Mouse (Mus musculus) kidney, embryonic 14.5 days (tissue): ENCODE data around the gene Sec16a. TPM values are rescaled to one million over a fixed set of nuclear protein-coding genes. Genes with fewer than 3 reads are reported as not detected.

Experiments
- ATAC-seq: fragments of 200-750 bp; cut with Nextera tagmentation; 2 replicates; pipeline ENCODE4 v1.8.0; 2017; ENCODE audit warnings: moderate number of reproducible peaks, mild to moderate bottlenecking, moderate TSS enrichment, moderate library complexity; ENCODE audit not compliant: low FRiP score, low TSS enrichment
- H3K27ac ChIP-seq: fragments of 300-500 bp; sonication (generic); 2 replicates; pipeline ENCODE4 v1.5.1; 2014; ENCODE audit warnings: low read depth, mild to moderate bottlenecking, low read length, moderate library complexity, mixed read lengths
- H3K27me3 ChIP-seq: fragments of 300-500 bp; sonication (generic); 2 replicates; pipeline ENCODE4 v1.6.1; 2014; ENCODE audit warnings: mild to moderate bottlenecking, low read length; ENCODE audit not compliant: control insufficient read depth, insufficient read depth
- H3K36me3 ChIP-seq: fragments of 300-500 bp; sonication (generic); 2 replicates; pipeline ENCODE4 v1.6.1; 2014; ENCODE audit warnings: low read length, mixed read lengths; ENCODE audit not compliant: control insufficient read depth, insufficient read depth
- H3K4me1 ChIP-seq: fragments of 300-500 bp; sonication (generic); 2 replicates; pipeline ENCODE4 v1.6.1; 2014; ENCODE audit warnings: low read length, mixed read lengths; ENCODE audit not compliant: control insufficient read depth, insufficient read depth
- H3K4me2 ChIP-seq: fragments of 300-500 bp; sonication (generic); replicated peaks from 2 replicates; pipeline ENCODE4 v1.6.1; 2014; ENCODE audit warnings: low read depth, mild to moderate bottlenecking, low read length
- H3K4me3 ChIP-seq: fragments of 300-500 bp; sonication (generic); 2 replicates; pipeline ENCODE4 v1.5.1; 2014; ENCODE audit warnings: mild to moderate bottlenecking, low read length
- H3K9ac ChIP-seq: fragments of 300-500 bp; sonication (generic); 2 replicates; pipeline ENCODE4 v1.6.1; 2014; ENCODE audit warnings: low read depth, mild to moderate bottlenecking, low read length, moderate library complexity
- H3K9me3 ChIP-seq: fragments of 300-500 bp; sonication (generic); 2 replicates; pipeline ENCODE4 v1.6.1; 2016; ENCODE audit warnings: low read length; ENCODE audit not compliant: control insufficient read depth
- WGBS: fragments of 180-500 bp; shearing (Covaris S2); extraction: QIAGEN DNeasy Blood & Tissue Kit; methylation state at CpG from one replicate; pipeline ENCODE4 v1.1.7; 2014; 5-methylcytosine and 5-hydroxymethylcytosine counted together
- polyA plus RNA-seq: library from polyadenylated mRNA; unstranded; fragments of >200 nt; fragmentation: Nextera tagmentation; extraction: Ambion mirVana; gene quantifications from 2 replicates; pipeline ENCODE4 v1.2.1, GENCODE M21; 2014

Sec16a gene
- polyA plus RNA-seq, 1 experiment from 2014 or later = 43.9 TPM

DNA sequence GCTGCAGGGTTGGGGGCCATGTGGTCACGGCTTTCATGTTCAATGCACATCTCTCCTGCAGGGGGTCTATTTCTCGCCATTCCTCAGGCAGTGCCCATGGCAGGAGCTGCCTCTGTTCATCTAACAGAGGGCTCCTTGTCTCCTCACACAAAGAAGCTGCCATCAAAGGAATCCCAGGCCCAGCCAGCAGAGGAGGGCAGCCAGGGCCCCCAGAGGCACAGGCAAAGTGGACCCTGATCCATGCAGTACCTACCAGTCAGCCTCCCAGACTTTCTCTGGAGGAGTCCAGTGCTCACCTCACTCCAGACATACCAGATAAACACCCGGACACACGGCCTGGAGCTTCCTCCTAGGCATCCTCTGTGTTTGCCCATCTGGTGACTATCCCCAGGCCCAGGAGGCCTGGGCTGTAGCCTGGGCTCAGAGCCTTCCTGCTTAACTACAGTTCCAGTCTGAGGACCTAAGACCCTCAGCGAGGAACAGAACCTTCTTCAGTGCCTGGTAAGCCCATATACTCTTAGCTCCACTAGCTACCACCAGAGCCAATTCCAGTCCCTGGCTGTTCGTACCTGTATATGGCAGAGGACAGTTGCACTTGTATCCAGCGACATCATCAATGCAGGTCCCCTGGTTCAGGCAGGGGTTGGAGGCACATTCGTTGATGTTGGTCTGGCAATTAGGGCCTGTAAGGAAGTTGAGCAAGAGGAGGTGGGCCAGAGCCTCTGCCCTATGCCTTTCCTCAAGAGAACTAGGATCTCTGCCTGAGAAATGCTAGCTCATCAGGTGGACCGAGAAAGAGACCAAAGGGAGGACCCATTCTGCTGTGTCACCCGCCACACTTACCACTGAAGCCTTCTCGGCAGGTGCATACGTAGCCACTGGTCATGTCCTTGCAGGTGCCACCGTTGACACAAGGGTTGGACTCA is 30.8 kb upstream of the Sec16a start:
- Histone ChIP-seq H3K36me3 (peaks cover 100% of the 10 kb centered on the region), H3K4me2 (no peak overlapping the region), H3K9me3 (no peaks in the 10 kb centered on the region), H3K27me3 (no peaks in the 10 kb centered on the region), H3K4me1 (no peaks in the 10 kb centered on the region), H3K27ac (peak overlapping the region; percentile 69), H3K4me3 (no peak overlapping the region), H3K9ac (no peak overlapping the region)
- 87% methylated on average over 13 of the region's 13 CpGs for WGBS
- ATAC-seq = no peak

DNA sequence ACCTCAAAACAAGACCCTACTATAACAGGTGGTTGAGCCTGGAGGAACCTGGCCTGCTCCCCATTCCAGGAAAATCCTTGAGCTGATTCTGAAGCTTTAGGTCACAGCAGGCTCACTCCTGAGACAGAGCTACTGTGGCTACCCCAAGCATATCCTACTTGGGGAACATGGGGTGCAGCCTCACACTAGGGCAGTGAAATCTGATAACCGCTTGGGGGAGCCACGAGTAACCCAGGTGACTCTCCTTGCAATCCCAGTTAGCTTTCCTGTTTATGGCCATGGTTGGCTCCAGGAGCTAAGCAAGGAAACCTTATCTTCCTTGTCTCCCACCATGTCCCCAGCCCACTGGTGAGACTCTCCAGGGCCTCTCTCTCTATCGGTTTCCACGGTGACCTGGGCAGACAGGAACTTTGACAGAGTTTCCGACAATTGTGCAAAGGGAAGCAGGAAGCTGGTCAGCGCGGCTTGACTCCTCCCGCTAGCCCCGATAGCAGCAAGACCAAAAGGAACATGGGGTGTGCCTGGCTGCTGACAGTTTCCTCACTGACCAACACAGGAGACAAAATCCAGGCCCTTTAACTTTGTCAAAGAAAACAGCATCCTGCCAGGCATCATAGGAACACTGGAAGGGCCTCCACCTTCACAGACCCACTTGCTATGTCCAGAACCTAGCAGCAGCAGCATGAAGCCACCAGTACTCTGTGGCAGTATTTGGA is 29.9 kb upstream of the Sec16a start:
- peak; percentile 33; the same call in 1 of the 2 replicates for ATAC-seq

DNA sequence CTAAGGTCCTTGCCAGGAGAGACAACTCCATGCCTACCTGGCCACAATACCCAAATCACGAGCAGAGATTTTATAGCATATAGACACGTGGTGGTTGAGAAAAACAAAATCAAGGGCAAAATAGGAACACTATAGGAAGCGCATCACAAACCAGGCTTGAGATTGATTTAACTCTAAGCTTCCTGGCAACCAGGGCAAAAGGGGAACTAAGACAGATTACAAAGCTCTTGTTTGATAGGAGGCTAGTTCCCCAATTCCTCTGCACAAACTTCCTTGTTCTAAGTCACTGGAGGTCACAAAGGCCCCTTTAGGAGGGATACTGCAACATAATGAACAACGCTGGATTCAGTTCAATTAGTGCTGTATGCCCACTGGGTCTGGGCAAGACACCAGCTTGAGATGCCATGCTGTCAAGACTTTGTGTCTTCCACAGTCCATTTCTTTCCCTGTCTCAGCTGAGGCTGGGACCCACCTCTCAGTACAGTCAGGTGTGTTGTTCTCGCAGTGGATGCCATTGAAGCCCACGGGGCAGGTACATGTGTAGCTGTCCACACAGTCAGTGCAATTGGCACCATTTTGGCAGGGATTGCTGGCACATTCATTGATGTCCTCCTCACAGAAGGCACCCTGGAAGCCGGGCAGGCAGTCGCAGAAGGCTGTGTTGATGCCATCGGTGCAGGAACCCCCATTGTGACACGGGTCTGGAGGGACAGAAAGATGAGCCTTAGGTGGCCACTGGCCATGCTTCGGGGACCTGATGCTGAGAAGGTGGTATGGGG is 27.5 kb upstream of the Sec16a start:
- no peak for ATAC-seq
- Histone ChIP-seq H3K36me3 (peaks cover 100% of the 10 kb centered on the region), H3K4me2 (no peak overlapping the region), H3K4me1 (no peaks in the 10 kb centered on the region), H3K27me3 (no peaks in the 10 kb centered on the region), H3K27ac (no peak overlapping the region), H3K9me3 (no peaks in the 10 kb centered on the region), H3K9ac (no peak overlapping the region), H3K4me3 (no peak overlapping the region)
- WGBS = 93% methylated on average over 11 of the region's 11 CpGs

More for the DNA sequence above, 29.9 kb upstream of the Sec16a start:
- H3K9ac ChIP-seq = no peak overlapping the region
- peak overlapping the region; percentile 69; the same call in 1 of the 2 replicates for H3K27ac ChIP-seq
- H3K36me3 ChIP-seq = peaks cover 100% of the 10 kb centered on the region
- H3K27me3 ChIP-seq = no peaks in the 10 kb centered on the region
- no peaks in the 10 kb centered on the region for H3K9me3 ChIP-seq
- H3K4me2 ChIP-seq = no peak overlapping the region
- no peaks in the 10 kb centered on the region for H3K4me1 ChIP-seq
- no peak overlapping the region for H3K4me3 ChIP-seq
- WGBS = 50% methylated on average over 9 of the region's 9 CpGs

DNA sequence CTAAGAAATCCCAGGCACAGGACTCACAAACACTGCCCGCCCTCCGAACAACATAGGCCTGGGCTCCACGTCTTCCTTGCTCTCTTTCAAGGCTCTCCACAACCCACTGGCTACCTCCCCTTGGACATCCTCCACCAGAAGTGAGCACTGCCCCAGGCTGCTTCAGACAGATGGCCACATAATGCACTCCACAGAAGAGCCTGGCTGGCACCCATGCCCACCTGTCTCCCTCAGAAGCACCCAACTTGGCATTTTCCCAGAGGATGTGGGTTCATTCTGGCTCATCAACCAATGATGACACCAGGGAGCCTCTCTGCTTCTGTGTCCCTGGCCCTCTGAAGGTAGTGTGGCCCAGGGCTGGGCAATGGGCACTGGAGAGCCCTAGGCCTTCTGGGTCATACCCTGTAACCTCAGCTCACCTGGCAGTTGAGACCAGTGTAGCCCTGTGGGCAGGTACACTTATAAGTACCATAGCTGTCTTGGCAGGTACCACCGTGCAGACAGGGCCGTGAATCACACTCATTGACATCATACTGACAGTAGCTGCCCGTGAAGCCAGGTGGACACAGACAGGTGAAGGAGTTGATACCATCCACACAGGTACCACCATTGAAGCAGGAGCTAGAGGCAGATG is 26.8 kb upstream of the Sec16a start:
- no peaks in the 10 kb centered on the region for H3K4me1 ChIP-seq
- ATAC-seq = no peak
- peaks cover 100% of the 10 kb centered on the region for H3K36me3 ChIP-seq
- 90% methylated on average over 6 of the region's 6 CpGs for WGBS
- H3K4me2 ChIP-seq = no peak overlapping the region
- H3K27me3 ChIP-seq = no peaks in the 10 kb centered on the region
- no peaks in the 10 kb centered on the region for H3K9me3 ChIP-seq
- H3K4me3 ChIP-seq = no peak overlapping the region
- no peak overlapping the region for H3K27ac ChIP-seq
- H3K9ac ChIP-seq = no peak overlapping the region

DNA sequence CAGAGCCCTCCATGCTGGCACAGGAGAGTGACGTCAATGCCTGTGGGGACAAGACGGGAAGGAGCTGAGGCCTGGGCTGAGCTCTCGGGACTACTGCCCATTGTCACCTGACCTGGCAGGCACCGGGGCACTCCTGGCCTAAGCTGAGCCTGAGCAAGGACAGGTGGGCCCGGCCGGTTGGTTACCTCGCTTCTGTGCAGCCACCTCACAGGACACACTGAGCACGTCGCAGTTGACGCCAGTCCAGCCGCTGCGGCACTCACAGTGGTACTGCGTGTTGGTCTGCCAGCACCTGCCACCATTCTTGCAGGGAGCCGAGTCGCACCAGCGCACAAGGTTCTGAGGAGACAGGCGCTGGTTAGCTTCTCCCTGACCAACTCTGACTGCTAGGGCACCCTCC is 26.0 kb upstream of the Sec16a start:
- H3K4me1 ChIP-seq = no peaks in the 10 kb centered on the region
- WGBS = 91% methylated on average over 17 of the region's 17 CpGs
- no peak overlapping the region for H3K27ac ChIP-seq
- H3K9ac ChIP-seq = no peak overlapping the region
- H3K4me2 ChIP-seq = no peak overlapping the region
- no peaks in the 10 kb centered on the region for H3K9me3 ChIP-seq
- H3K27me3 ChIP-seq = no peaks in the 10 kb centered on the region
- H3K4me3 ChIP-seq = no peak overlapping the region
- no peak for ATAC-seq
- H3K36me3 ChIP-seq = peaks cover 100% of the 10 kb centered on the region

DNA sequence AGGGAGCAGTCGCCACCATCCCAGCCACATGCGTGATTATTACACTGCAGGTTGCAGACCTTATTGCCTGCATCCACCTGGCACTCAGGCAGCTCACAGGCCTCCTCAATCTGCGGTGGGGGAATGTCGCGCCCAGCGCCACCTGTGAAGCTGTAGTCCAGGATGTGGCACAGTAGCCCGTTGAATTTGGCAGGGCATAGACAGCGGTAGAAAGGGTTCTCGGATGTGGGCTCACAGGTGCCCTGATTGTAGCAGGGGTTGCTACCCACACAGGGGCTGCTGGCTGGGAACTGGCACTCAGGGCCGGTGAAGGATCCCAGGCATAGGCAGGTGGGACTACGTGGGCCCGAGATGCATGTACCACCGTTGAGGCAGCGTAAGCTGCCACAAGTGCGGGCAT is 23.4 kb upstream of the Sec16a start:
- H3K36me3 ChIP-seq = peaks cover 100% of the 10 kb centered on the region
- no peak overlapping the region for H3K4me2 ChIP-seq
- H3K9me3 ChIP-seq = no peaks in the 10 kb centered on the region
- no peak for ATAC-seq
- no peak overlapping the region for H3K9ac ChIP-seq
- H3K27me3 ChIP-seq = no peaks in the 10 kb centered on the region
- H3K27ac ChIP-seq = no peak overlapping the region
- no peaks in the 10 kb centered on the region for H3K4me1 ChIP-seq
- H3K4me3 ChIP-seq = no peak overlapping the region
- 96% methylated on average over 15 of the region's 15 CpGs for WGBS

DNA sequence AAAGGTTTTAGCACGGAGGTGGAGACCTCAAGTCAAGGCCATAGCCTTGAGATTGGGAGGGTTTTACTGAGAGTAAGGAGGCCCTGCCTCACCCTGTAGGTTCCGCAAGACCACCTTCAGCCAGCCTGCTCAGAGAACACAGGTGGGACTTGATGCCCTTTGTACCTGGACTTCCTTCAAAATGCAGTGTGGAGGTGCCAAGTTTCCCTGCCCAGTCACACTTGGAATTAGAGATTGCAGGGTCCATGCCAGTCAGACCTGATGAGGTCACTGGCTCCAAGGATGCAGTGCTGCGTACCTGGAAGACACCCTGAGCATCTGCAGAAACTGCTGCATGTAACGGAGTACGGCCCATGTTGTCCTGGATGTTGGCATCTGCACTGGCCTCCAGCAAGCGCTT is 18.4 kb upstream of the Sec16a start:
- no peak for ATAC-seq
- peaks cover 17% of the 10 kb centered on the region for H3K4me1 ChIP-seq
- no peak overlapping the region for H3K4me2 ChIP-seq
- 96% methylated on average over 6 of the region's 6 CpGs for WGBS
- H3K9ac ChIP-seq = no peak overlapping the region
- no peaks in the 10 kb centered on the region for H3K27me3 ChIP-seq
- H3K9me3 ChIP-seq = no peaks in the 10 kb centered on the region
- no peak overlapping the region for H3K4me3 ChIP-seq
- H3K36me3 ChIP-seq = peaks cover 91% of the 10 kb centered on the region
- H3K27ac ChIP-seq = no peak overlapping the region

DNA sequence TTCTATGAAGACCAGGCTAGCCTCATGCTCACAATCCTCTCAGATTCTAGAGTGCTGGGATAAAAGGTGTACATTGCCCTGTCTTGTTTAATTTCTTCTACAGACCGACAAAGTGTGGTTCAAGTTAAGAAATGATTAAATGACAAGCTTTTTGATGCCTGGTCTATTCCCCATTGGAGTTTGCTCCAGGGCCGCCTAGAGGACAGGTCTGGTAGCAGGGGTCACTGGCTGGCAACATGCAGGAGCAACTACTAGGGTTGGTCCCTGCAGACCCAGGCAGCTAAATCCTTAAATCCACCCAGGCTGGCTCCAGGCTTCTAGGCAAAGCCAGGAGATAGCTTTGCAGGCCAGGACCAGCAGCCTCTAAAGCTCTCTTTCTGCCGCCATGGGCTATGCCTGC is 18.0 kb upstream of the Sec16a start:
- Histone ChIP-seq H3K9me3 (no peaks in the 10 kb centered on the region), H3K4me3 (no peak overlapping the region), H3K4me1 (peaks cover 22% of the 10 kb centered on the region), H3K4me2 (no peak overlapping the region), H3K27ac (no peak overlapping the region), H3K9ac (no peak overlapping the region), H3K27me3 (no peaks in the 10 kb centered on the region), H3K36me3 (peaks cover 91% of the 10 kb centered on the region)
- WGBS = 90% methylated on average over 3 of the region's 3 CpGs
- no peak for ATAC-seq
